Mouse (Mus musculus) neural tube, embryonic 11.5 days (tissue): ENCODE data around the gene Blcap. TPM values are rescaled to one million over a fixed set of nuclear protein-coding genes. Genes with fewer than 3 reads are reported as not detected.

Experiments
- ATAC-seq: fragments of 200-750 bp; cut with Nextera tagmentation; 2 replicates; pipeline ENCODE4 v1.8.0; 2017; ENCODE audit warnings: moderate number of reproducible peaks, mild to moderate bottlenecking, moderate TSS enrichment, moderate library complexity; ENCODE audit not compliant: insufficient read depth, low FRiP score, low TSS enrichment
- DNase-seq: peaks from one replicate; pipeline ENCODE4 v3.0.0-alpha.2; 2015; ENCODE audit warnings: low spot score
- H3K27ac ChIP-seq: fragments of 300-500 bp; sonication (generic); 2 replicates; pipeline ENCODE4 v1.5.1; 2014; ENCODE audit warnings: low read depth, mild to moderate bottlenecking, low read length
- H3K27me3 ChIP-seq: fragments of 300-500 bp; sonication (generic); 2 replicates; pipeline ENCODE4 v1.6.1; 2014; ENCODE audit warnings: mild to moderate bottlenecking, low read length, mixed read lengths; ENCODE audit not compliant: control insufficient read depth, insufficient read depth
- H3K36me3 ChIP-seq: fragments of 300-500 bp; sonication (generic); 2 replicates; pipeline ENCODE4 v1.6.1; 2014; ENCODE audit warnings: mild to moderate bottlenecking, low read length, moderate library complexity, mixed read lengths; ENCODE audit not compliant: control insufficient read depth, insufficient read depth
- H3K4me1 ChIP-seq: fragments of 300-500 bp; sonication (generic); 2 replicates; pipeline ENCODE4 v1.6.1; 2014; ENCODE audit warnings: low read length, mixed read lengths; ENCODE audit not compliant: control insufficient read depth, insufficient read depth
- H3K4me2 ChIP-seq: fragments of 300-500 bp; sonication (generic); 2 replicates; pipeline ENCODE4 v1.6.1; 2014; ENCODE audit warnings: low read depth, mild to moderate bottlenecking, moderate library complexity
- H3K4me3 ChIP-seq: fragments of 300-500 bp; sonication (generic); 2 replicates; pipeline ENCODE4 v1.5.1; 2014; ENCODE audit warnings: low read depth, low read length
- H3K9ac ChIP-seq: fragments of 300-500 bp; sonication (generic); 2 replicates; pipeline ENCODE4 v1.6.1; 2014; ENCODE audit warnings: mild to moderate bottlenecking, low read length
- H3K9me3 ChIP-seq: fragments of 300-500 bp; sonication (generic); 2 replicates; pipeline ENCODE4 v1.6.1; 2016; ENCODE audit warnings: low read length; ENCODE audit not compliant: control insufficient read depth
- WGBS: fragments of 180-500 bp; shearing (Covaris S2); extraction: QIAGEN DNeasy Blood & Tissue Kit; methylation state at CpG from one replicate; pipeline ENCODE4 v1.1.7; 2014; 5-methylcytosine and 5-hydroxymethylcytosine counted together
- polyA plus RNA-seq: library from polyadenylated mRNA; unstranded; fragments of >200 nt; fragmentation: Nextera tagmentation; extraction: Ambion mirVana; gene quantifications from 2 replicates; pipeline ENCODE4 v1.2.1, GENCODE M21; 2014

The Blcap gene
- polyA plus RNA-seq, 1 experiment from 2014 or later, result 105 TPM

DNA sequence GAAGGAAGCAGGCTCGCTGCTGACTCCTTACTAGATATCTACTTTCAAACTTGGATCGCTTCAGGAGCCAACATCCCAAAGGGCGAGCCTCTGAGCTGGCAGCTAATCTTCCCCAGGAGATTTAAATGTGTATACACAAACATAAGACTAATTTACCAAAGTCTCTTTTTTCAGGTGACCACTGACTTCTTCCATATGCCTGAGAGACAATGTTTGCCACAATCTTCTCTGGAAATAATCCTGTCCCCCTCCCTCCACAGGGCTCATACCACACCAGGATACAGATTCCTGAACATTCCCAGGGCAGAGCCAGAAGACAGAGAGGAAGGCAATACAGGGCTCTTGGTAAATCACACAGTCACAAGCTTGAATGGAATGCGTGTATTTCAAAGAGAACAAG is 6.4 kb downstream of the Blcap start:
- ATAC-seq (no peak), DNase-seq (peak; percentile 3)
- Histone ChIP-seq H3K9ac (no peak overlapping the region), H3K4me2 (peak overlapping the region; percentile 83; the same call in 1 of the 2 replicates), H3K27ac (no peak overlapping the region), H3K27me3 (no peaks in the 10 kb centered on the region), H3K36me3 (peaks cover 11% of the 10 kb centered on the region), H3K4me1 (peaks cover 6% of the 10 kb centered on the region; the same call in 1 of the 2 replicates), H3K4me3 (peak overlapping the region; percentile 98; the same call in 1 of the 2 replicates), H3K9me3 (no peaks in the 10 kb centered on the region)
- WGBS, result 82% methylated on average over 4 of the region's 4 CpGs

DNA sequence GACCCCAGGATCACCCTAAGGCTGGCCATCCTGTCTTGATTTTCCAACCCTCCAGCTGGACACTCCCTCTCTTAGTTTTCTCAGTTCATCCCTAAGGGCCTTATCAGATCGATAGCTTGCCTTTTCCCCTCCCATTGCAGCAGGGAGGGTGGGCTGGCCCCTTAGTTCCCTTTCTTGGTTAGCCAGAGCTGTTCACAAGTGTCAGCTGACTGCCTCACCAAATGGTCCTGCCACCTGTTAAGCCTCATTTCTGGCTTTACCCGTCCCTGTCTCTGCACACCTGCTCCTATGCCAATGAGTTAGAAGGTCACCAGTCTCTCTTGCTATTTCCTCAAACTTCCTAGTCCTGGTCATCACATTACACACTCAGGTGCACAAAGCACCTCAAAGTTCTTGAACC is 8.0 kb downstream of the Blcap start:
- DNase-seq (peak; percentile 22), ATAC-seq (no peak)

DNA sequence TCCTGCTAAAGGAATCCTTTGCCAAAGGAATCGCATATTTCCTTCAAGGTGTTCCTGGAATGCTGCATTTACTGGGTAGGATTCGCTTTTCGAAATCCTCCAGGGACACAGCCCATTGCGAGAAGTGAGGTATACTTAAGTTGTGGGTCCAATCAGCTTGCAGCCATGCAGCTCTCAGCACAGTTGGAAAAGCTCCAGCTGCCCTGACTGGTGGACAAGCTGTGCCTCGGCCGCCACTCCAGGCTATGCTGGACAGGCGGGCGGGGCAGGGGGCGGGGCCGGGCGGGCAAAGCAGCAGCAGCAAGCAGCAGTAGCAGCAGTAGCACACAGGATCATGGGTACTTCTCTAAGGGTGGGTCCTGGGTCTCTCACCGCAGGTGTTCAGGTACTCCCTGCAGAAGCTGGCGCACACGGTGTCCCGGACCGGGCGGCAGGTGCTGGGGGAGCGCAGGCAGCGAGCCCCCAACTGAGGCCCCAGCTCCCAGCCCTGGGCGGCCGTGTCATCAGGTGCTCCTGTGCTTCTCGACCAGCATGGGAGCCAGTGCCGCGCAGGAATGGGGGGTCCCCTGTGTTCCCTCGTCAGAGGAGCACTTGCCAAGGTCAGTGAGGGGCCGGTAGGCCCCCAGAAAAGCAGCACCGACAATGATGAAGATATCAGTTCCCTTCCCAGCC is 9.8 kb downstream of the Blcap start:
- Histone ChIP-seq H3K9me3 (peaks cover 8% of the 10 kb centered on the region), H3K36me3 (peaks cover 16% of the 10 kb centered on the region), H3K9ac (peak overlapping the region; percentile 54), H3K27ac (peak overlapping the region; percentile 15; the same call in 1 of the 2 replicates), H3K27me3 (no peaks in the 10 kb centered on the region), H3K4me1 (peaks cover 8% of the 10 kb centered on the region; the same call in 1 of the 2 replicates), H3K4me2 (peak overlapping the region; percentile 69), H3K4me3 (peak overlapping the region; percentile 54)
- peak; percentile 80 for DNase-seq
- WGBS, result 47% methylated on average over 22 of the region's 27 CpGs
- peak; percentile 35; the same call in 1 of the 2 replicates for ATAC-seq

More for the DNA sequence above, 8.0 kb downstream of the Blcap start:
- Histone ChIP-seq H3K27ac (no peak overlapping the region), H3K36me3 (peaks cover 13% of the 10 kb centered on the region), H3K4me2 (no peak overlapping the region), H3K4me3 (no peak overlapping the region), H3K4me1 (peaks cover 7% of the 10 kb centered on the region; the same call in 1 of the 2 replicates), H3K27me3 (no peaks in the 10 kb centered on the region), H3K9me3 (peaks cover 8% of the 10 kb centered on the region), H3K9ac (no peak overlapping the region)
- 53% methylated on average over 2 of the region's 2 CpGs for WGBS

DNA sequence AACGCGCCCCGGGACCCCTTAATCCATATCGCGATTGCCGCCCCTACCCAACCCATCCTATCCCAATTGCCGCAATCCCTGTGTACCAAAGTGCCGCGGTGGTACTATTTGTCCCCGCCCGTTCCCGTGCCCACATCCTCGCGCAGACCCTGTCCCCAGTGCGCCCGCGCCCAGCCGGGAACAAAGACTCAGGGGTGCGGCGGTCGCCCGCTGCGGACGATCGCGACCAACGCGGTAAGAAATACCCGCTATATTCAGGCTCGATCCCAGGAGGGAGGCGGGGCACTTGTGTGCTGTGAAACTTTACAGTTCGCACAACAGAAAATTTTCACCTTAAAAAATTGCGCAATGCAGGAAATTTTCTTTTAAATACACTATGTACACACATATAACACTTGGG is 10.8 kb downstream of the Blcap start:
- Histone ChIP-seq H3K4me3 (peak overlapping the region; percentile 54), H3K4me1 (peaks cover 7% of the 10 kb centered on the region; the same call in 1 of the 2 replicates), H3K9me3 (peaks cover 8% of the 10 kb centered on the region), H3K4me2 (peak overlapping the region; percentile 69), H3K9ac (peak overlapping the region; percentile 85), H3K27me3 (no peaks in the 10 kb centered on the region), H3K27ac (peak overlapping the region; percentile 84), H3K36me3 (peaks cover 16% of the 10 kb centered on the region)
- no peak for DNase-seq
- ATAC-seq, result 0 out of 2 replicates have a peak, but pooled peaks have one; percentile 8
- 50% methylated on average over 33 of the region's 33 CpGs for WGBS

DNA sequence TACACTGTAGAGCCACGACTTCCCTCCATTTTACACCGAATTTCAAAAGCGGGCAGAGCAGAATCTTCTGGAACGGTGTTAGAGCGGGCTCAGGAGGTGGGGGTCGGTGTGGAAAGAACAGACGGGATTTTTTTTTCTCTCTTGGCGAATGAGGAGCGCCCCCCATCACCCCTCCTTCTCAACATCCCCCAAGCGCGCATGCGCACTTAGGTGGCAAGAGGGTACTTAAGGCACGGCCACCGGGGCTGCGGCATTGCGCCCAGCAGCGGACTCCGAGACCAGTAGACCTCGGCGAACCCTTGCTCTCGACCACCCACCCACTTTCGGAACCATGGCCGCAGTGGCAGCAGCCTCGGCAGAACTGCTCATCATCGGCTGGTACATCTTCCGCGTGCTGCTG is 11.2 kb downstream of the Blcap start, which contains the start of gene Nnat:
Nnat (plus strand) TSS at position 221 of the 400 bp plus-strand sequence.
- H3K27me3 ChIP-seq, result no peaks in the 10 kb centered on the region
- peak within 1 kb of the TSS; percentile 69 for H3K4me2 ChIP-seq
- H3K4me3 ChIP-seq, result peak within 1 kb of the TSS; percentile 54
- peak; percentile 89 for DNase-seq
- peak within 1 kb of the TSS; percentile 84 for H3K27ac ChIP-seq
- peaks cover 8% of the 10 kb centered on the region for H3K9me3 ChIP-seq
- peak within 1 kb of the TSS; percentile 85 for H3K9ac ChIP-seq
- peaks cover 4% of the 10 kb centered on the region; the same call in 1 of the 2 replicates for H3K4me1 ChIP-seq
- WGBS, result 60% methylated on average over 27 of the region's 27 CpGs
- ATAC-seq, result peak; percentile 38; the same call in 1 of the 2 replicates
- peaks cover 16% of the 10 kb centered on the region for H3K36me3 ChIP-seq

DNA sequence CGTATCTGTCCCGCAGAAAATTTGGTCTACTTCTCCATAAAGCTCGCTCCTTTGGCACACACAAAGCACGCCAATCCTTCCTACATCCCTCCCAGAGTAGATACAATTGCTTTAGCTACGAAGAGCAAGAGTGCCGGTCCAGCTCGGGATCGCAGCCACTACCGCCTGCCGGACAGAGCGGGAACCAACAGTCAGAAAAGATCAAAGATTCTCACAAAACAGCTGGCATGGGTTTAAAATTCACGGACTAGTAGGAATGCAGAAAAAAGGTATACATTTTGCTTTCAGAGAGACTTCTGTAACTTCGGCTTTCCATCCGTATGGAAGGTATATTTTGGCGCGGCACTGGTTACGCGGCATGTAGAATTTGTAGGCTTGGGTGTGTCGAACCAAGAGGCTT is 11.6 kb downstream of the Blcap start:
- Histone ChIP-seq H3K9ac (peak overlapping the region; percentile 23), H3K4me1 (peaks cover 2% of the 10 kb centered on the region; the same call in 1 of the 2 replicates), H3K27me3 (no peaks in the 10 kb centered on the region), H3K9me3 (peaks cover 8% of the 10 kb centered on the region), H3K36me3 (peaks cover 16% of the 10 kb centered on the region), H3K4me3 (peak overlapping the region; percentile 54), H3K27ac (peak overlapping the region; percentile 1; the same call in 1 of the 2 replicates), H3K4me2 (peak overlapping the region; percentile 69)
- 48% methylated on average over 19 of the region's 19 CpGs for WGBS
- DNase-seq (peak; percentile 59), ATAC-seq (no peak)

DNA sequence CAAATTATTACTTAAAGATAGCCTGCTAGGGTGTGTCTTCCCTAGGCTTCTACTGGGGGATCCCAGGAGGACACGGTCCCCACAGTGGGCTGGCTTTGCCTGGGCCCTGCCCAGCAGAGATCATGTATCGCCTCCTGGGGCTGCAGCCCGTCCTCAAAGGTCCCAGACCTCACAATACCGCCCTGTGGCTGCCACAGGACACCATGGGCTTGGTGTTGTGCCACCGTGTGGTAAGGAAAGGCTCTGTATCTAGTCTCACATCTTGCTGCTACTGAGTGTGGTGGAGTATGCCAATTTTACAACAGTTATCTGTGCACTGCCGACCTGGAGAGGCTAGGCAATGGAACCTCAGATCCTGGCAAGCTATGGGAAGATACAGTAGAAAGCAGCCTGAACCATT is 12.6 kb downstream of the Blcap start:
- Histone ChIP-seq H3K4me2 (no peak overlapping the region), H3K4me1 (peaks cover 2% of the 10 kb centered on the region; the same call in 1 of the 2 replicates), H3K36me3 (peaks cover 16% of the 10 kb centered on the region), H3K27ac (no peak overlapping the region), H3K4me3 (0 out of 2 replicates have a peak overlapping the region, but pooled peaks have one; percentile 12), H3K27me3 (no peaks in the 10 kb centered on the region), H3K9me3 (peaks cover 8% of the 10 kb centered on the region), H3K9ac (no peak overlapping the region)
- DNase-seq, result peak; percentile 39
- ATAC-seq, result no peak
- WGBS, result 53% methylated on average over 6 of the region's 6 CpGs

DNA sequence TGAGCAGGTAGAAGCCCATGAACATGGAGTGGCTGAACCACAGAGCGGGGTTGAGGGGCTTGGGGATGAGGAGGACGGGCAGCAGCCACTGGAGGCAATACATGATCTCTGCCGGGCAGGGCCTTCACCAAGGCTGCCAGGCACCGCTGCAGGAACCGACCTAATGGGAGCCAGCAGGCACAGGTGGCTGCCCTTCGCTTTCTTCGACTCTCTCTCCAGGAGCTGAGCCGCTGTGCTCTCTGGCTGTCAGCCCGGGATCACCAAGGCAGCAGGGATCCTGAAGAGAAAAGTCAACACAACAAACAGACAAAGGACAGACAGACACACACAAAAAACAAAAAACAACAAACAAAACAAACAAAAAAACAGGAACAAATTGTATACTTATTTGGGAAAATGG is 13.0 kb downstream of the Blcap start:
- Histone ChIP-seq H3K27ac (no peak overlapping the region), H3K27me3 (no peaks in the 10 kb centered on the region), H3K4me1 (peaks cover 2% of the 10 kb centered on the region; the same call in 1 of the 2 replicates), H3K4me3 (no peak overlapping the region), H3K4me2 (no peak overlapping the region), H3K36me3 (peaks cover 16% of the 10 kb centered on the region), H3K9me3 (peaks cover 8% of the 10 kb centered on the region), H3K9ac (no peak overlapping the region)
- ATAC-seq (no peak), DNase-seq (no peak)
- 87% methylated on average over 9 of the region's 9 CpGs for WGBS
